Mouse (Mus musculus): ENCODE data around the gene Rpa1. TPM values are rescaled to one million over a fixed set of nuclear protein-coding genes. Genes with fewer than 3 reads are reported as not detected.

The Rpa1 gene
- total and polyA plus RNA-seq, 3 experiments, result 230 to 357 (median 287) TPM

DNA sequence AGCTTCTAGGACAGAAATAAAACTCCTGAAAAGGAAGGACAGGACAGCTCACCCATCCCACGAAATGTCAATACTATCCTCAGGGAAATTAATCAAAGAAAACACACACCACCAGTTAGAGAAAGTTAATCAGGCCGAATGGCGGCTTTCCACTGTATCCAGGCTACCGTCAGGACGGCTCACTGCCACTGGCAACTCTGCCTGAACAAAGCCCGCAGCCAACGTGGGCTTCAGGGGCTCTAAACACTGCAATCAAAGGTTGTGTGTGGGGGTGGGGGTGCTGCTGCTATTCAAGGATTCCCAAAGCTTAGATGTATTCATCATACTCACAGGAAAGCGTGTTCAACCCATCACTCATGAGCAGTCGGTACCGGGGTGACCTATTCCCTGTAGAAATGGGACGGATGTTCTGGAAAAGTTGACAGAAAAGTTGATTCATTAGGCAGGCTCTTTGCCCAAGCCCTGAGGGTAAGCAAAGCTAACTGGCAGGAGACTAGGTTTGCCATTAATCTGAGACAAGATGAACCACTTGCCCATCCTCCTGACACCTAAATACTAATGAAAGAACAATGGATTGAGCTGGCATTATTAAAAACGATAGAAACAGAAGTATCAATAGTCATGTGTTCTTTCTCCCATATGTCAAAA, 7.3 kb downstream of the Rpa1 start:
- dilution Hi-C loops (cut with MboI; ENCODE audit: extremely low pct_ligation_motif_present, extremely low pct_unique_long_range_greater_than_20kb, low sequenced_read_pairs) (no loop called here), in situ Hi-C loops (cut with MboI; ENCODE audit: low pct_ligation_motif_present, low pct_unique_long_range_greater_than_20kb, low sequenced_read_pairs) (no loop called here)
- DNase-seq (ENCODE audit: extremely low read depth), result no peak
- H3K4me1 ChIP-seq (ENCODE audit: control insufficient read depth in 1 of 2, insufficient read depth in 2 of 2), result peaks cover 19 to 53% of the 10 kb centered on the region in 2 experiments
- peaks cover 49 to 73% of the 10 kb centered on the region in 2 experiments for H3K36me3 ChIP-seq (replicated peaks in 1 of 2; ENCODE audit: control insufficient read depth in 1 of 2, insufficient read depth in 1 of 2, low read length in 1 of 2)
- no peak overlapping the region for H3K9ac ChIP-seq (ENCODE audit: insufficient read depth, low read depth)
- no peaks in the 10 kb centered on the region for H3K27me3 ChIP-seq (replicated peaks)
- H3K4me2 ChIP-seq (ENCODE audit: insufficient read depth, low read depth, poor library complexity, severe bottlenecking), result no peak overlapping the region
- TF ChIP-seq MAZ (IDR thresholded peaks at IDR 0.05; ENCODE audit: low read depth, low read length) (no peak), ZC3H11A (IDR thresholded peaks at IDR 0.05; ENCODE audit: low read depth, low read length) (no peak), TCF12 (IDR thresholded peaks at IDR 0.05; ENCODE audit: low read depth, low read length) (no peak), TBP (conservative IDR thresholded peaks at IDR 0.05; ENCODE audit: low read depth, low read length) (no peak), MAX (IDR thresholded peaks at IDR 0.05; ENCODE audit: low read length) (no peak), JUND (conservative IDR thresholded peaks at IDR 0.05; ENCODE audit: low read depth, low read length) (no peak), UBTF (IDR thresholded peaks at IDR 0.05; ENCODE audit: low read depth, low read length) (no peak), NELFE (IDR thresholded peaks at IDR 0.05; ENCODE audit: low read depth, low read length) (no peak), E2F4 (IDR thresholded peaks at IDR 0.05; ENCODE audit: insufficient replicate concordance, low read depth, low read length) (no peak), IRF4 (IDR thresholded peaks at IDR 0.05; ENCODE audit: low read depth, low read length) (no peak), ZMIZ1 (IDR thresholded peaks at IDR 0.05; ENCODE audit: low read depth, low read length) (no peak), HCFC1 (IDR thresholded peaks at IDR 0.05; ENCODE audit: low read depth, low read length) (no peak), ELF1 (IDR thresholded peaks at IDR 0.05; ENCODE audit: low read depth, low read length) (no peak), RCOR1 (conservative IDR thresholded peaks at IDR 0.05; ENCODE audit: low read depth, low read length) (no peak), USF2 (conservative IDR thresholded peaks at IDR 0.05; ENCODE audit: low read depth, low read length) (no peak), SMC3 (IDR thresholded peaks at IDR 0.05; ENCODE audit: low read depth, low read length) (no peak), CHD1 (IDR thresholded peaks at IDR 0.05; ENCODE audit: low read depth, low read length) (no peak), KAT2A (IDR thresholded peaks at IDR 0.05; ENCODE audit: insufficient replicate concordance, low read length) (no peak), BHLHE40 (IDR thresholded peaks at IDR 0.05; ENCODE audit: low read depth, low read length) (no peak), PAX5 (IDR thresholded peaks at IDR 0.05; ENCODE audit: low read length) (no peak)
- H3K4me3 ChIP-seq (replicated peaks in 1 of 3; ENCODE audit: low read depth in 2 of 3, low read length in 2 of 3, poor library complexity in 1 of 3), result no peak overlapping the region
- no peaks in the 10 kb centered on the region for H3K9me3 ChIP-seq (replicated peaks; ENCODE audit: low read length)
- no peak overlapping the region for H3K27ac ChIP-seq (ENCODE audit: insufficient read depth, low read depth)
- peaks cover 57% of the 10 kb centered on the region for H3K79me2 ChIP-seq (replicated peaks; ENCODE audit: control insufficient read depth, extremely low read depth, insufficient read depth, poor library complexity, severe bottlenecking)

DNA sequence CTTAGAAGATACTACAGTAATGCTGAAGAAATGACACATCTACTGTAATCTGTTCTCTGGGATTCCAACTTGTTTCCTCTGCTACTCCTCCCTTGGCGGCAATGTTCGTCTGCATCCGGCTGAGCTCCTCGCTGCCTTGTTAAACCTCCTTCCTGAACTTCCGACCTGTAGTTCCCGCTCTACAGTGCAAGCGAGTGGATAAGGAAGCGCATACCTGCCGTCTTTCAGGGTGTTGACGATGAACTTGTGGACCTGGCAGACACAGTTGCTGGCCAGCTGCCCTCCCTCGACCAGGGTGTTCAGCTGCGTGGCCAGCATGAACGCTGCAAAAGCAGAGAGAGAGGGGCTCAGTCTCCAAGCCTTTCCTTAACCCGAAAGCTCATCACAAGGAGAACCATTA, 8.0 kb downstream of the Rpa1 start:
- Histone ChIP-seq H3K4me2 (ENCODE audit: insufficient read depth, low read depth, poor library complexity, severe bottlenecking) (no peak overlapping the region), H3K4me1 (ENCODE audit: control insufficient read depth in 1 of 2, insufficient read depth in 2 of 2) (peaks cover 16 to 46% of the 10 kb centered on the region in 2 experiments), H3K9ac (ENCODE audit: insufficient read depth, low read depth) (no peak overlapping the region), H3K9me3 (replicated peaks; ENCODE audit: low read length) (no peaks in the 10 kb centered on the region), H3K79me2 (replicated peaks; ENCODE audit: control insufficient read depth, extremely low read depth, insufficient read depth, poor library complexity, severe bottlenecking) (peaks cover 50% of the 10 kb centered on the region), H3K27ac (ENCODE audit: insufficient read depth, low read depth) (no peak overlapping the region), H3K4me3 (replicated peaks in 1 of 3; ENCODE audit: low read depth in 2 of 3, low read length in 2 of 3, poor library complexity in 1 of 3) (no peak overlapping the region), H3K36me3 (replicated peaks in 1 of 2; ENCODE audit: control insufficient read depth in 1 of 2, insufficient read depth in 1 of 2, low read length in 1 of 2) (peaks cover 55 to 81% of the 10 kb centered on the region in 2 experiments), H3K27me3 (replicated peaks) (no peaks in the 10 kb centered on the region)
- no peak for DNase-seq (ENCODE audit: extremely low read depth)
- no peak for TF ChIP-seq BHLHE40 (IDR thresholded peaks at IDR 0.05; ENCODE audit: low read depth, low read length)
- in situ Hi-C loops (cut with MboI; ENCODE audit: low pct_ligation_motif_present, low pct_unique_long_range_greater_than_20kb, low sequenced_read_pairs) (no loop called here), dilution Hi-C loops (cut with MboI; ENCODE audit: extremely low pct_ligation_motif_present, extremely low pct_unique_long_range_greater_than_20kb, low sequenced_read_pairs) (no loop called here)
